Mouse (Mus musculus) MEL (cell line): ENCODE data around the gene Cfap100. TPM values are rescaled to one million over a fixed set of nuclear protein-coding genes. Genes with fewer than 3 reads are reported as not detected.

ENCODE experiments used
- DNase-seq: peaks from one replicate; pipeline ENCODE4 v3.0.0; 2011; ENCODE audit warnings: low read depth, low spot score
- H3K27ac ChIP-seq: 2 replicates; pipeline ENCODE4 v1.5.1; 2012; ENCODE audit warnings: low read depth, mild to moderate bottlenecking, control low read depth, low read length, moderate library complexity; ENCODE audit not compliant: control insufficient read depth
- H3K27me3 ChIP-seq, 2 experiments: fragments of 150-350 bp in 1 of 2; sonication (generic) in 1 of 2; 2 replicates each; pipeline ENCODE4 v1.6.1; 2012; ENCODE audit warnings: low read length in 2 of 2, mild to moderate bottlenecking in 2 of 2, improper control_type of control experiment in 1 of 2, moderate library complexity in 1 of 2; ENCODE audit not compliant: insufficient read depth in 2 of 2, control insufficient read depth in 1 of 2
- H3K36me3 ChIP-seq, 2 experiments: 2 replicates each; pipeline ENCODE4 v1.6.1; 2012 to 2014; ENCODE audit warnings: low read length in 2 of 2, improper control_type of control experiment in 1 of 2, inconsistent platforms in 1 of 2, mild to moderate bottlenecking in 1 of 2; ENCODE audit not compliant: insufficient read depth in 2 of 2, control insufficient read depth in 1 of 2
- H3K4me1 ChIP-seq, 2 experiments: fragments of 150-350 bp in 1 of 2; sonication (generic) in 1 of 2; 2 replicates each; pipeline ENCODE4 v1.6.1; 2012; ENCODE audit warnings: low read length in 2 of 2, improper control_type of control experiment in 1 of 2, mild to moderate bottlenecking in 1 of 2; ENCODE audit not compliant: insufficient read depth in 2 of 2, control insufficient read depth in 1 of 2
- H3K4me3 ChIP-seq, 2 experiments: fragments of 150-350 bp in 1 of 2; sonication (generic) in 1 of 2; 2 replicates each; pipeline ENCODE4 v1.5.1; 2012; ENCODE audit warnings: low read depth in 2 of 2, low read length in 2 of 2, mild to moderate bottlenecking in 2 of 2, moderate library complexity in 2 of 2, control low read depth in 1 of 2, improper control_type of control experiment in 1 of 2; ENCODE audit not compliant: control insufficient read depth in 1 of 2, insufficient read depth in 1 of 2
- H3K79me2 ChIP-seq: 2 replicates; pipeline ENCODE4 v1.6.1; 2012; ENCODE audit warnings: mild to moderate bottlenecking, low read length, moderate library complexity; ENCODE audit not compliant: control insufficient read depth, poor library complexity, insufficient read depth
- H3K9ac ChIP-seq: 2 replicates; pipeline ENCODE4 v1.6.1; 2012; ENCODE audit warnings: low read depth, mild to moderate bottlenecking, control low read depth, low read length, moderate library complexity; ENCODE audit not compliant: control insufficient read depth, poor library complexity, severe bottlenecking
- H3K9me3 ChIP-seq: fragments of 150-350 bp; sonication (generic); replicated peaks from 2 replicates; pipeline ENCODE4 v1.6.1; 2012; ENCODE audit warnings: mild to moderate bottlenecking, low read length, improper control_type of control experiment, moderate library complexity; ENCODE audit not compliant: insufficient read depth
- BHLHE40 ChIP-seq: IDR thresholded peaks from 2 replicates; pipeline ENCODE4 v1.6.1; 2012; ENCODE audit warnings: low read depth, mild to moderate bottlenecking, inconsistent platforms, low read length, improper control_type of control experiment, borderline replicate concordance
- CTCF ChIP-seq, 3 experiments: IDR thresholded peaks in 2 of 3; conservative IDR thresholded peaks in 1 of 3; 2 replicates each; pipeline ENCODE4 v1.5.1; 2011 to 2012; ENCODE audit warnings: low read length in 3 of 3, low read depth in 2 of 3, mild to moderate bottlenecking in 2 of 3, improper control_type of control experiment in 1 of 3, inconsistent platforms in 1 of 3, mixed read lengths in 1 of 3, moderate library complexity in 1 of 3; ENCODE audit not compliant: control insufficient read depth in 1 of 3, insufficient read depth in 1 of 3, poor library complexity in 1 of 3, severe bottlenecking in 1 of 3
- ELF1 ChIP-seq: IDR thresholded peaks from 2 replicates; pipeline ENCODE4 v1.6.1; 2014; ENCODE audit warnings: low read depth, mild to moderate bottlenecking, inconsistent platforms, low read length, improper control_type of control experiment, moderate library complexity
- GATA1 ChIP-seq: IDR thresholded peaks from 2 replicates; pipeline ENCODE4 v1.6.1; 2011; ENCODE audit warnings: low read depth, low read length, improper control_type of control experiment
- JUND ChIP-seq: IDR thresholded peaks from 2 replicates; pipeline ENCODE4 v1.6.1; 2011; ENCODE audit warnings: low read depth, mild to moderate bottlenecking, improper control_type of control experiment, low read length
- MAFK ChIP-seq: IDR thresholded peaks from 2 replicates; pipeline ENCODE4 v1.6.1; 2011; ENCODE audit warnings: low read depth, mild to moderate bottlenecking, low read length, improper control_type of control experiment, borderline replicate concordance
- MYC ChIP-seq: IDR thresholded peaks from 2 replicates; pipeline ENCODE4 v1.6.1; 2011; ENCODE audit warnings: low read depth, mild to moderate bottlenecking, low read length, improper control_type of control experiment, moderate library complexity
- POLR2A ChIP-seq, 2 experiments: IDR thresholded peaks; 2 replicates each; pipeline ENCODE4 v1.6.1; 2011 to 2012; ENCODE audit warnings: low read length in 2 of 2, mild to moderate bottlenecking in 2 of 2, control low read depth in 1 of 2, improper control_type of control experiment in 1 of 2, low read depth in 1 of 2, moderate library complexity in 1 of 2; ENCODE audit not compliant: control insufficient read depth in 1 of 2, insufficient read depth in 1 of 2, poor library complexity in 1 of 2
- POLR2AphosphoS5 ChIP-seq: IDR thresholded peaks from 2 replicates; pipeline ENCODE4 v1.6.1; 2012; ENCODE audit warnings: low read depth, borderline replicate concordance, mild to moderate bottlenecking, inconsistent platforms, low read length, moderate library complexity, mixed read lengths
- RAD21 ChIP-seq: IDR thresholded peaks from 2 replicates; pipeline ENCODE4 v1.6.1; 2011; ENCODE audit warnings: mild to moderate bottlenecking, low read depth, low read length, improper control_type of control experiment
- SMC3 ChIP-seq: IDR thresholded peaks from 2 replicates; pipeline ENCODE4 v1.6.1; 2011; ENCODE audit warnings: low read depth, low read length, improper control_type of control experiment
- TAL1 ChIP-seq: IDR thresholded peaks from 2 replicates; pipeline ENCODE4 v1.6.1; 2012; ENCODE audit warnings: mild to moderate bottlenecking, inconsistent platforms, low read length, moderate library complexity, mixed read lengths
- UBTF ChIP-seq: IDR thresholded peaks from 2 replicates; pipeline ENCODE4 v1.6.1; 2012; ENCODE audit warnings: low read depth, mild to moderate bottlenecking, inconsistent platforms, low read length, improper control_type of control experiment, moderate library complexity, borderline replicate concordance; ENCODE audit not compliant: insufficient read depth
- USF1 ChIP-seq: IDR thresholded peaks from 2 replicates; pipeline ENCODE4 v1.6.1; 2014; ENCODE audit warnings: low read depth, mild to moderate bottlenecking, inconsistent platforms, low read length, improper control_type of control experiment, moderate library complexity
- USF2 ChIP-seq, 2 experiments: IDR thresholded peaks; 2 replicates each; pipeline ENCODE4 v1.6.1; 2011 to 2012; ENCODE audit warnings: improper control_type of control experiment in 2 of 2, low read length in 2 of 2, borderline replicate concordance in 1 of 2, inconsistent platforms in 1 of 2, low read depth in 1 of 2, mild to moderate bottlenecking in 1 of 2; ENCODE audit not compliant: insufficient read depth in 1 of 2
- ZC3H11A ChIP-seq: IDR thresholded peaks from 2 replicates; pipeline ENCODE4 v1.6.1; 2012; ENCODE audit warnings: low read depth, mild to moderate bottlenecking, inconsistent platforms, low read length, improper control_type of control experiment
- ZMIZ1 ChIP-seq: IDR thresholded peaks from 2 replicates; pipeline ENCODE4 v1.6.1; 2012; ENCODE audit warnings: low read depth, mild to moderate bottlenecking, inconsistent platforms, low read length, improper control_type of control experiment, moderate library complexity
- polyA plus RNA-seq, 2 experiments: library from polyadenylated mRNA; stranded (reverse) in 1 of 2; unstranded in 1 of 2; fragments of >175 nt in 1 of 2; fragments of >200 nt in 1 of 2; gene quantifications; 2 replicates each; pipeline versions ENCODE4 v1.2.1 to v1.2.4; 2012; ENCODE audit warnings: low replicate concordance in 2 of 2, low read depth in 1 of 2; ENCODE audit not compliant: insufficient read length in 2 of 2, insufficient read depth in 1 of 2, missing spikeins in 1 of 2
- total RNA-seq: library from RNA; depleted of rRNA; stranded (reverse); fragments of 300-350 nt; gene quantifications from 2 replicates; pipeline ENCODE4 v1.2.3, GENCODE M21; 2012

Cfap100 gene
- total and polyA plus RNA-seq, 3 experiments = 0.19 TPM; not detected in 2

- Histone ChIP-seq H3K79me2 (no peaks in the 10 kb centered on the region), H3K27me3 (peaks cover 2 to 3% of the 10 kb centered on the region in 2 experiments; a peak in 2 of 4 replicates), H3K9ac (no peak overlapping the region), H3K4me1 (no peaks in the 10 kb centered on the region), H3K4me3 (no peak overlapping the region), H3K27ac (no peak overlapping the region), H3K9me3 (no peaks in the 10 kb centered on the region)
- DNase-seq = no peak
- TF ChIP-seq POLR2A (IDR thresholded peaks at IDR 0.05; ENCODE audit: control insufficient read depth in 1 of 2, insufficient read depth in 1 of 2, low read depth in 1 of 2, low read length in 2 of 2, poor library complexity in 1 of 2) = no peak
- no peak for TF ChIP-seq ZMIZ1
- TF ChIP-seq USF1 = no peak
- no peak for TF ChIP-seq MAFK
- no peak for TF ChIP-seq SMC3
- TF ChIP-seq MYC = no peak
- TF ChIP-seq USF2 (IDR thresholded peaks at IDR 0.05; ENCODE audit: borderline replicate concordance in 1 of 2, insufficient read depth in 1 of 2, low read depth in 1 of 2, low read length in 2 of 2) = no peak
- no peak for TF ChIP-seq ZC3H11A
- no peak for TF ChIP-seq BHLHE40
- TF ChIP-seq TAL1 = no peak
- no peak for TF ChIP-seq GATA1
- TF ChIP-seq UBTF = no peak
- TF ChIP-seq ELF1 = no peak
- no peak for TF ChIP-seq RAD21
- TF ChIP-seq CTCF (IDR thresholded peaks at IDR 0.05 in 2 of 3, conservative IDR thresholded peaks at IDR 0.05 in 1 of 3; ENCODE audit: control insufficient read depth in 1 of 3, insufficient read depth in 1 of 3, low read depth in 2 of 3, low read length in 3 of 3, poor library complexity in 1 of 3, severe bottlenecking in 1 of 3) = no peak
- TF ChIP-seq JUND = no peak
- TF ChIP-seq, all 39 proteins: peak for 0
- no peaks in the 10 kb centered on the region for H3K36me3 ChIP-seq
Measured at GRCm38 (mm10) chr6:90452603-90453002, 24.0 kb upstream of the Cfap100 start.

GRCm38 (mm10) chr6:90451512-90451911 is 22.9 kb upstream of the Cfap100 start:
- H3K4me3 ChIP-seq = no peak overlapping the region
- TF ChIP-seq GATA1 (no peak), USF2 (IDR thresholded peaks at IDR 0.05; ENCODE audit: borderline replicate concordance in 1 of 2, insufficient read depth in 1 of 2, low read depth in 1 of 2, low read length in 2 of 2) (no peak), POLR2AphosphoS5 (no peak)
- DNase-seq = no peak
- H3K27me3 ChIP-seq = peaks cover 2% of the 10 kb centered on the region in 2 experiments; a peak in 2 of 4 replicates
- H3K9ac ChIP-seq = no peak overlapping the region
- H3K9me3 ChIP-seq = no peaks in the 10 kb centered on the region
- H3K27ac ChIP-seq = no peak overlapping the region
- H3K36me3 ChIP-seq = no peaks in the 10 kb centered on the region
- H3K4me1 ChIP-seq = no peaks in the 10 kb centered on the region
- H3K79me2 ChIP-seq = no peaks in the 10 kb centered on the region
